ENCODE assay signal across 9 mouse cellular contexts in genomic region chrX:153528399-153528798, GRCm38 (mm10). TPM values are rescaled to one million over a fixed set of nuclear protein-coding genes. Genes with fewer than 3 reads are reported as not detected.
DNase-seq lines count a peak whose midpoint lies in the region; ATAC-seq and TF ChIP-seq lines count a peak whose summit lies in the region.
"Had no signal": no experiment of that assay in that cellular context is flagged by ENCODE, and none has a peak within 500 bp of the region (broad histone marks: within the 10 kb centered on the region; RNA-seq: fewer than 3 reads in every experiment).

No protein-coding gene starts in this region.

- no peaks in the 10 kb centered on the region for H3K4me1 ChIP-seq in intestine, postnatal 0 days (replicated peaks; ENCODE audit: control insufficient read depth, insufficient read depth, low read length)
- no peaks in the 10 kb centered on the region for H3K4me1 ChIP-seq in intestine, embryonic 15.5 days (replicated peaks)
- H3K4me1 ChIP-seq: neural tube, embryonic 12.5 days had no signal

- WGBS in intestine, postnatal 0 days = 16% methylated on average over 2 of the region's 2 CpGs
- WGBS in intestine, embryonic 15.5 days = 25% methylated on average over 2 of the region's 2 CpGs

- H3K36me3 ChIP-seq in intestine, postnatal 0 days (ENCODE audit: control insufficient read depth, insufficient read depth) = no peaks in the 10 kb centered on the region
- H3K36me3 ChIP-seq in intestine, embryonic 15.5 days = no peaks in the 10 kb centered on the region
- H3K36me3 ChIP-seq: neural tube, embryonic 12.5 days had no signal

- ATAC-seq in intestine, postnatal 0 days = no peak
- no peak for ATAC-seq in intestine, embryonic 15.5 days

- no peak overlapping the region for H3K9ac ChIP-seq in intestine, postnatal 0 days (ENCODE audit: low read depth, low read length)
- H3K9ac ChIP-seq in intestine, embryonic 15.5 days = no peak overlapping the region
- H3K9ac ChIP-seq: neural tube, embryonic 12.5 days had no signal

- H3K27ac ChIP-seq in intestine, postnatal 0 days (ENCODE audit: low read depth, low read length) = no peak overlapping the region
- H3K27ac ChIP-seq in intestine, embryonic 15.5 days = no peak overlapping the region
- H3K27ac ChIP-seq: neural tube, embryonic 12.5 days had no signal

- DNase-seq in CD4-positive, CD25-positive, alpha-beta regulatory T cell, adult 2 months (ENCODE audit: low read depth, low spot score) = peak; percentile 17
- peak; percentile 13 for DNase-seq in R1 (ENCODE audit: low read depth, low spot score)
- peak; percentile 9 for DNase-seq in layer of hippocampus, adult 9-11 months
- DNase-seq in ovary, adult 18-20 months (ENCODE audit: low spot score) = no peak
- DNase-seq in ovary, postnatal 36 days (ENCODE audit: low spot score) = no peak

- TF ChIP-seq CTCF in intestine, postnatal 0 days (IDR thresholded peaks at IDR 0.05; ENCODE audit: low read depth) = peak; percentile 61

- no peak overlapping the region for H3K4me3 ChIP-seq in intestine, postnatal 0 days (ENCODE audit: low read depth, low read length)
- no peak overlapping the region for H3K4me3 ChIP-seq in intestine, embryonic 15.5 days (replicated peaks)
- H3K4me3 ChIP-seq: neural tube, embryonic 12.5 days had no signal

- H3K9me3 ChIP-seq in intestine, postnatal 0 days (ENCODE audit: control insufficient read depth) = no peaks in the 10 kb centered on the region
- no peaks in the 10 kb centered on the region for H3K9me3 ChIP-seq in intestine, embryonic 15.5 days
- H3K9me3 ChIP-seq: neural tube, embryonic 12.5 days had no signal

- no peaks in the 10 kb centered on the region for H3K27me3 ChIP-seq in intestine, postnatal 0 days (replicated peaks; ENCODE audit: control insufficient read depth, insufficient read depth, low read length)
- H3K27me3 ChIP-seq in intestine, embryonic 15.5 days (replicated peaks) = no peaks in the 10 kb centered on the region
- H3K27me3 ChIP-seq: neural tube, embryonic 12.5 days had no signal

- H3K4me2 ChIP-seq in intestine, postnatal 0 days (replicated peaks; ENCODE audit: low read depth) = no peak overlapping the region
- no peak overlapping the region for H3K4me2 ChIP-seq in intestine, embryonic 15.5 days (replicated peaks)
- H3K4me2 ChIP-seq: neural tube, embryonic 12.5 days had no signal

RNA-seq across cellular contexts. Expression of gene Cypt3, which starts 30.0 kb away (rescaled TPM):
- polyA plus RNA-seq in intestine, postnatal 0 days (2015; fragmentation: Nextera tagmentation; extraction: Ambion mirVana) = not detected in 2 replicates
- polyA plus RNA-seq in intestine, embryonic 15.5 days (2015; fragmentation: Nextera tagmentation; extraction: Ambion mirVana) = not detected in 2 replicates
- polyA plus RNA-seq: large intestine, adult 2 months; neural tube, embryonic 12.5 days had no signal

RNA-seq across cellular contexts. Expression of gene Ubqln2, which starts 30.4 kb away (rescaled TPM):
- polyA plus RNA-seq in intestine, postnatal 0 days (2015; fragmentation: Nextera tagmentation; extraction: Ambion mirVana) = 11.9 and 12.1 TPM in 2 replicates
- 18.5 and 19.9 TPM in 2 replicates for polyA plus RNA-seq in intestine, embryonic 15.5 days (2015; fragmentation: Nextera tagmentation; extraction: Ambion mirVana)

Comparison
In these comparisons a context has a peak if more than half of its experiments do, and no peak if none do; other contexts are left out.
1. DNase-seq: peak in CD4-positive, CD25-positive, alpha-beta regulatory T cell, adult 2 months (single experiment), R1 (single experiment) and layer of hippocampus, adult 9-11 months (single experiment); none in ovary, adult 18-20 months (single experiment) and ovary, postnatal 36 days (single experiment).